Mouse (Mus musculus) stomach, postnatal 0 days (tissue): Measurements from ENCODE around the gene Sytl3. TPM values are rescaled to one million over a fixed set of nuclear protein-coding genes. Genes with fewer than 3 reads are reported as not detected.

Experiments used
- ATAC-seq: fragments of 200-750 bp; cut with Nextera tagmentation; 2 replicates; pipeline ENCODE4 v1.8.0; 2017; ENCODE audit not compliant: low FRiP score, low TSS enrichment
- DNase-seq: peaks from one replicate; pipeline ENCODE4 v3.0.0-alpha.2; 2016; ENCODE audit warnings: low spot score
- H3K27ac ChIP-seq: fragments of 300-500 bp; sonication (generic); replicated peaks from 2 replicates; pipeline ENCODE4 v1.5.1; 2014; ENCODE audit warnings: mild to moderate bottlenecking, control low read depth
- H3K27me3 ChIP-seq: fragments of 300-500 bp; sonication (generic); 2 replicates; pipeline ENCODE4 v1.6.1; 2014; ENCODE audit warnings: low read length; ENCODE audit not compliant: control insufficient read depth, insufficient read depth
- H3K36me3 ChIP-seq: fragments of 300-500 bp; sonication (generic); 2 replicates; pipeline ENCODE4 v1.6.1; 2014; ENCODE audit warnings: low read length, mixed read lengths; ENCODE audit not compliant: control insufficient read depth, insufficient read depth
- H3K4me1 ChIP-seq: fragments of 300-500 bp; sonication (generic); replicated peaks from 2 replicates; pipeline ENCODE4 v1.6.1; 2014; ENCODE audit warnings: antibody characterized with exemption; ENCODE audit not compliant: control insufficient read depth, insufficient read depth
- H3K4me2 ChIP-seq: fragments of 300-500 bp; sonication (generic); replicated peaks from 2 replicates; pipeline ENCODE4 v1.6.1; 2014; ENCODE audit warnings: low read depth, mild to moderate bottlenecking, control low read depth, moderate library complexity
- H3K4me3 ChIP-seq: fragments of 300-500 bp; sonication (generic); 2 replicates; pipeline ENCODE4 v1.5.1; 2014; ENCODE audit warnings: low read depth, low read length, control low read depth
- H3K9ac ChIP-seq: fragments of 300-500 bp; sonication (generic); 2 replicates; pipeline ENCODE4 v1.6.1; 2014; ENCODE audit warnings: mild to moderate bottlenecking, low read length, control low read depth, mixed read lengths
- H3K9me3 ChIP-seq: fragments of 300-500 bp; sonication (generic); 2 replicates; pipeline ENCODE4 v1.6.1; 2016; ENCODE audit warnings: low read length; ENCODE audit not compliant: control insufficient read depth
- CTCF ChIP-seq: IDR thresholded peaks from 2 replicates; pipeline ENCODE4 v1.5.1; 2016; ENCODE audit warnings: antibody characterized with exemption, low read depth, mild to moderate bottlenecking, moderate library complexity
- EP300 ChIP-seq: optimal IDR thresholded peaks from 2 replicates; pipeline ENCODE3; 2016; ENCODE audit warnings: antibody characterized with exemption
- WGBS: fragments of 180-500 bp; shearing (Covaris S2); extraction: QIAGEN DNeasy Blood & Tissue Kit; methylation state at CpG from one replicate; pipeline ENCODE4 v1.1.7; 2014; 5-methylcytosine and 5-hydroxymethylcytosine counted together
- polyA plus RNA-seq: library from polyadenylated mRNA; unstranded; fragments of >200 nt; fragmentation: Nextera tagmentation; extraction: Ambion mirVana; gene quantifications from 2 replicates; pipeline ENCODE4 v1.2.1, GENCODE M21; 2015

Gene Sytl3
- polyA plus RNA-seq, 1 experiment from 2014 or later: 0.99 TPM

- no peaks in the 10 kb centered on the region for H3K9me3 ChIP-seq
- whole genome bisulfite sequencing: 42% methylated on average over 12 of the region's 12 CpGs
- ATAC-seq (no peak), DNase-seq (peak; percentile 19)
- no peaks in the 10 kb centered on the region for H3K27me3 ChIP-seq
- peak overlapping the region; percentile 92 for H3K4me2 ChIP-seq
- peak overlapping the region; percentile 30; the same call in 1 of the 2 replicates for H3K27ac ChIP-seq
- no peaks in the 10 kb centered on the region for H3K4me1 ChIP-seq
- TF ChIP-seq CTCF (no peak), EP300 (no peak)
- no peak overlapping the region for H3K9ac ChIP-seq
- H3K36me3 ChIP-seq: no peaks in the 10 kb centered on the region
- H3K4me3 ChIP-seq: no peak overlapping the region
These were observed 118.9 kb downstream of the Sytl3 start for GRCm38 (mm10) chr17:6777629-6778331.

GRCm38 (mm10) chr17:6778332-6778683, 119.4 kb downstream of the Sytl3 start:
- ATAC-seq (no peak), DNase-seq (peak; percentile 50)
- TF ChIP-seq EP300 (no peak), CTCF (peak; percentile 81)
- WGBS: under 1% methylated on average over 9 of the region's 9 CpGs
- Histone ChIP-seq H3K36me3 (no peaks in the 10 kb centered on the region), H3K9ac (peak overlapping the region; percentile 58; the same call in 1 of the 2 replicates), H3K4me2 (peak overlapping the region; percentile 92), H3K4me1 (no peaks in the 10 kb centered on the region), H3K27ac (peak overlapping the region; percentile 45), H3K27me3 (no peaks in the 10 kb centered on the region), H3K4me3 (peak overlapping the region; percentile 83), H3K9me3 (no peaks in the 10 kb centered on the region)

- H3K9me3 ChIP-seq: no peaks in the 10 kb centered on the region
- H3K36me3 ChIP-seq: no peaks in the 10 kb centered on the region
- no peaks in the 10 kb centered on the region for H3K27me3 ChIP-seq
- H3K27ac ChIP-seq: peak overlapping the region; percentile 45
- WGBS: 5% methylated on average over 23 of the region's 23 CpGs
- H3K4me2 ChIP-seq: peak overlapping the region; percentile 92
- no peaks in the 10 kb centered on the region for H3K4me1 ChIP-seq
- peak overlapping the region; percentile 83 for H3K4me3 ChIP-seq
- ATAC-seq (peak; percentile 48; the same call in 1 of the 2 replicates), DNase-seq (peak; percentile 67)
- peak overlapping the region; percentile 58 for H3K9ac ChIP-seq
- no peak for TF ChIP-seq CTCF
- no peak for TF ChIP-seq EP300
These were observed 120.0 kb downstream of the Sytl3 start for GRCm38 (mm10) chr17:6778771-6779509.

- Histone ChIP-seq H3K4me1 (no peaks in the 10 kb centered on the region), H3K27me3 (no peaks in the 10 kb centered on the region), H3K9me3 (no peaks in the 10 kb centered on the region), H3K9ac (peak overlapping the region; percentile 58), H3K27ac (peak overlapping the region; percentile 45), H3K4me2 (peak overlapping the region; percentile 92), H3K36me3 (no peaks in the 10 kb centered on the region), H3K4me3 (peak overlapping the region; percentile 83)
- DNase-seq: peak; percentile 53
- no peak for TF ChIP-seq CTCF
- no peak for TF ChIP-seq EP300
- ATAC-seq: no peak
- WGBS: 23% methylated on average over 7 of the region's 7 CpGs
These were observed 120.7 kb downstream of the Sytl3 start for GRCm38 (mm10) chr17:6779632-6780031.

- TF ChIP-seq EP300 (no peak), CTCF (no peak)
- whole genome bisulfite sequencing: 39% methylated on average over 4 of the region's 4 CpGs
These were observed 121.7 kb downstream of the Sytl3 start for GRCm38 (mm10) chr17:6780521-6781115.

More at GRCm38 (mm10) chr17:6780521-6781115, 121.7 kb downstream of the Sytl3 start:
- Histone ChIP-seq H3K4me3 (peak overlapping the region; percentile 83), H3K27me3 (no peaks in the 10 kb centered on the region), H3K4me1 (no peaks in the 10 kb centered on the region), H3K9me3 (no peaks in the 10 kb centered on the region), H3K27ac (peak overlapping the region; percentile 45), H3K4me2 (peak overlapping the region; percentile 92), H3K36me3 (no peaks in the 10 kb centered on the region), H3K9ac (peak overlapping the region; percentile 58)
- no peak for ATAC-seq
- DNase-seq: peak; percentile 58
